Mouse (Mus musculus) large intestine, adult 2 months (tissue): ENCODE data around the gene Oscar. TPM values are rescaled to one million over a fixed set of nuclear protein-coding genes. Genes with fewer than 3 reads are reported as not detected.
"Not testable (repeated sequence)": the region's sequence is repeated elsewhere in the genome, so short reads cannot be mapped to it uniquely, and the experiment has no call there.

ENCODE experiments used
- DNase-seq: peaks from one replicate; pipeline ENCODE4 v3.0.0-alpha.2; 2012; ENCODE audit warnings: low read depth, low spot score
- WGBS: fragments of 180-500 bp; shearing (Covaris S2); methylation state at CpG from one replicate; pipeline ENCODE4 v1.1.7; 2018; 5-methylcytosine and 5-hydroxymethylcytosine counted together
- polyA plus RNA-seq: library from polyadenylated mRNA; depleted of rRNA; stranded (reverse); fragments of >200 nt; gene quantifications from 2 replicates; pipeline ENCODE4 v1.2.3, GENCODE M21; 2012; rRNA removed

The Oscar gene
- polyA plus RNA-seq, 1 experiment: 0.24 TPM

DNA sequence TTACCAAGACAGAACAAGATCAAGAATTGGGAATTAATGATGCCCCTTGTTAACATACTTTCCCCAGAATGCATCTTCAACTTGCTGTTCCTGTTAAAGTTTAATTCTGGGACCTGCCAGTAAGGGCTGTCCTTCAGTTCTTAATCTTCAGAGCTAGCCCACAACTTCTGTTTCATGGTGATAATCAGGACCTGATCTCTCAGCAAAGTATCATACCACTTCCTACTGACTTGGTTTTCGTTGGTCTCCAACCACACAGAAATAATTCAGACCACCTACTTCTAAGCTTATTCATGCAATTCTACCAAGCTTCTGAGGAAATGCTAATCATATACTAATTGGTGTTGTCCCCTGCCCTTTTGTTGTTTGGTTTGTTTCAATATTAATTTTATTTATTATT, 44.1 kb downstream of the Oscar start:
- WGBS: 76% methylated on average over 1 of the region's 1 CpGs
- no peak for DNase-seq

DNA sequence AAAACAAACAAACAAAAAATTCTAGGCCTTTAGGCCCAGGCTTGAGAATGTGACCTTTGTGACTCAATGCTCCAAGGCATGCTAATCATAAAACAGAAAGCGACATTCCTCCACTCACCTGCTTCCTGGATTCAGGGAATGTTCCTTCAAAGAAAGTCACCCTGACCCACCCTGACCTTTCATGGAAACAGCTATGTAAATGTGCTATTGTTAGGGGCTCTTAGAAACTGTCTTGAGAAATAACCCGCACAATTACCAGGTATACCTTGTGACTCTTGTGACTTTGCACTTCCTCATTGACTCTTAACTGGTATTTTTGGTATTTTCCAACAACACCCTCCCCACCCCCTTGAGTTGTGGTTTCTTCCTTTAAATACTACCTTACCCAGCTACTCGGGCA, 45.4 kb downstream of the Oscar start:
- WGBS: 55% methylated on average over 3 of the region's 3 CpGs
- not testable (repeated sequence) for DNase-seq

DNA sequence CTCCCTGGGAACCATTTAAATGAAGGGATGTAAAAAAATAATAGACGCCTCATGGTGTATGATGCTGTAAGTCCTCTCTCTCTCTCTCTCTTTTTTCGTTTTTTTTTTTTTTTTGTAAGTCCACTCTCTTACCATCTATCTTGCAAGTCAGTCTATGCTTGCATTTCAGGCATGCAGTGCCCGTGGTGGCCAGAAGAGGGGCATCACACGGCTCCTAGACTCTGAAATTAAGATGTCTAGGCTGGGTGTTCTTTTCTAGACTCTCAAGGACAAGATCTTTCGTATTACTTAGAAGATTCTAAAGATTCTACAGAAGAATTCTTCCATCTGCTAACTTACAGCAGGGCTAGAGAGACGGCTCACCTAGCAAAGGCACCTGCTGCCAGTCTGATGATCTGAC, 46.2 kb downstream of the Oscar start:
- DNase-seq: no peak
- WGBS: 66% methylated on average over 6 of the region's 6 CpGs

DNA sequence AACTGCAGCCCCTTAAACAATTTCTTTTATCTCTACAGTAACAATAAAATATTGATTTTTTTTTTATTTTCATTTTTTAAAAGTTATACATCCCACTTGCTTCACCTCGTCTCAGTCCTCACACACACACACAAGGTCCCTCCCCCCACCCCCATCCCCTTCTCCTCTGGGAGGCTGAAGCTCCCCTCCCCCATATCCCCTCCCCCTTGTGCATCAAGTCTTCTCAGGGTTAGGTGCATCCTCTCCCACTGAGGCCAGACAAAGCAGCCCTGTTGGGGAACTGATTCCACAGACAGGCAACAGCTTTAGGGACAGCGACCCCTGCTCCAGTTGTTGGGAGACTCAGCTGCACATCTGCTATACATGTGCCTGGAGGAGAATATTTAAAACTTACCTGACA, 48.6 kb downstream of the Oscar start:
- 14% methylated on average over 2 of the region's 2 CpGs for WGBS
- no peak for DNase-seq

Other genes starting within 250 kb of the Oscar start
- gene Cacng8, start 225.5 kb downstream of the Oscar start, polyA plus RNA-seq: 0.20 and 0.38 TPM in 2 replicates
- gene Cacng6, start 192.0 kb downstream of the Oscar start, polyA plus RNA-seq: 0.12 TPM in 1 of 2 replicates, not detected in the other
- 0.14 and 0.22 TPM in 2 replicates for gene Tarm1, start 113.5 kb downstream of the Oscar start, polyA plus RNA-seq
- gene Ndufa3, start 1.2 kb upstream of the Oscar start, polyA plus RNA-seq: 386 and 407 TPM in 2 replicates
- 7.8 and 9.0 TPM in 2 replicates for gene Tfpt, start 13.8 kb upstream of the Oscar start, polyA plus RNA-seq
- 27.6 and 28.5 TPM in 2 replicates for gene Prpf31, start 13.8 kb upstream of the Oscar start, polyA plus RNA-seq
- gene Cnot3, start 29.1 kb upstream of the Oscar start, polyA plus RNA-seq: 63.0 and 68.0 TPM in 2 replicates
- 6.5 and 7.4 TPM in 2 replicates for gene Leng1, start 49.7 kb upstream of the Oscar start, polyA plus RNA-seq
- gene Tmc4, start 61.4 kb upstream of the Oscar start, polyA plus RNA-seq: 223 and 306 TPM in 2 replicates
- gene Tsen34, start 76.7 kb upstream of the Oscar start, polyA plus RNA-seq: 71.6 and 77.5 TPM in 2 replicates
- gene Mboat7, start 77.4 kb upstream of the Oscar start, polyA plus RNA-seq: 41.4 and 49.5 TPM in 2 replicates
- 1,977 and 2,102 TPM in 2 replicates for gene Rps9, start 87.8 kb upstream of the Oscar start, polyA plus RNA-seq
- gene Pirb, start 104.2 kb upstream of the Oscar start, polyA plus RNA-seq: 6.8 and 12.0 TPM in 2 replicates
- 0.14 and 0.26 TPM in 2 replicates for gene Gm15448, start 209.5 kb upstream of the Oscar start, polyA plus RNA-seq
- 0.48 and 0.51 TPM in 2 replicates for gene Pira2, start 228.9 kb upstream of the Oscar start, polyA plus RNA-seq